Mouse (Mus musculus) myocyte (in vitro differentiated cells): ENCODE measurements around the gene Klhdc2. TPM values are rescaled to one million over a fixed set of nuclear protein-coding genes. Genes with fewer than 3 reads are reported as not detected.

Source experiments
- H3K27me3 ChIP-seq: one replicate; pipeline ENCODE4 v1.6.1; 2011; ENCODE audit not compliant: control insufficient read depth, insufficient read depth, insufficient read length
- H3K36me3 ChIP-seq: one replicate; pipeline ENCODE4 v1.6.1; 2011; ENCODE audit not compliant: control insufficient read depth, insufficient read depth
- H3K4me2 ChIP-seq: one replicate; pipeline ENCODE4 v1.6.1; 2011; ENCODE audit warnings: low read depth, control low read depth
- H3K4me3 ChIP-seq: one replicate; pipeline ENCODE4 v1.5.1; 2011; ENCODE audit warnings: mild to moderate bottlenecking, control low read depth, moderate library complexity
- H3K79me2 ChIP-seq: one replicate; pipeline ENCODE4 v1.6.1; 2011; ENCODE audit not compliant: control insufficient read depth, insufficient read depth
- H3ac ChIP-seq: one replicate; pipeline ENCODE4 v1.6.1; 2011; ENCODE audit not compliant: control insufficient read depth, insufficient read length
- CEBPB ChIP-seq: IDR thresholded peaks from 2 replicates; pipeline ENCODE4 v1.6.1; 2011; ENCODE audit warnings: mild to moderate bottlenecking, moderate library complexity; ENCODE audit not compliant: poor library complexity, insufficient read depth, severe bottlenecking
- E2F4 ChIP-seq: IDR thresholded peaks from one replicate; pipeline ENCODE4 v1.6.1; 2011; ENCODE audit warnings: mild to moderate bottlenecking, control low read depth, moderate library complexity; ENCODE audit not compliant: insufficient read depth
- MAX ChIP-seq: IDR thresholded peaks from one replicate; pipeline ENCODE4 v1.6.1; 2011; ENCODE audit warnings: low read depth, mild to moderate bottlenecking, control low read depth
- MYOD1 ChIP-seq, 3 experiments: IDR thresholded peaks; one replicate each; pipeline ENCODE4 v1.6.1; 2011; ENCODE audit warnings: control low read depth in 2 of 3, low read depth in 2 of 3, mild to moderate bottlenecking in 2 of 3, moderate library complexity in 1 of 3; ENCODE audit not compliant: insufficient read length in 2 of 3, control insufficient read depth in 1 of 3
- MYOG ChIP-seq, 3 experiments: IDR thresholded peaks; one replicate each; pipeline ENCODE4 v1.6.1; 2011; ENCODE audit warnings: control low read depth in 2 of 3, low read depth in 2 of 3, mild to moderate bottlenecking in 2 of 3; ENCODE audit not compliant: insufficient read length in 2 of 3, control insufficient read depth in 1 of 3, insufficient read depth in 1 of 3
- POLR2A ChIP-seq: IDR thresholded peaks from one replicate; pipeline ENCODE4 v1.6.1; 2011; ENCODE audit warnings: low read depth, mild to moderate bottlenecking, control low read depth, moderate library complexity; ENCODE audit not compliant: insufficient read length
- POLR2AphosphoS2 ChIP-seq: IDR thresholded peaks from one replicate; pipeline ENCODE4 v1.6.1; 2011; ENCODE audit warnings: low read depth, control low read depth; ENCODE audit not compliant: insufficient read length
- REST ChIP-seq: IDR thresholded peaks from one replicate; pipeline ENCODE4 v1.6.1; 2011; ENCODE audit warnings: mild to moderate bottlenecking, control low read depth, moderate library complexity; ENCODE audit not compliant: insufficient read depth, insufficient read length
- SRF ChIP-seq: IDR thresholded peaks from one replicate; pipeline ENCODE4 v1.6.1; 2011; ENCODE audit warnings: low read depth; ENCODE audit not compliant: control insufficient read depth, insufficient read length
- TCF12 ChIP-seq: IDR thresholded peaks from one replicate; pipeline ENCODE4 v1.6.1; 2011; ENCODE audit warnings: mild to moderate bottlenecking, control low read depth; ENCODE audit not compliant: poor library complexity, insufficient read depth, severe bottlenecking
- TCF3 ChIP-seq: IDR thresholded peaks from one replicate; pipeline ENCODE4 v1.6.1; 2011; ENCODE audit warnings: low read depth, control low read depth; ENCODE audit not compliant: insufficient read length
- USF1 ChIP-seq: IDR thresholded peaks from one replicate; pipeline ENCODE4 v1.6.1; 2011; ENCODE audit warnings: low read depth, mild to moderate bottlenecking, control low read depth, moderate library complexity
- polyA plus RNA-seq: library from polyadenylated mRNA; unstranded; fragments of >200 nt; fragmentation: generic; extraction: Trizol; gene quantifications from one replicate; pipeline ENCODE4 v1.2.1, GENCODE M21; 2012; ENCODE audit warnings: missing spikeins

Gene Klhdc2
- polyA plus RNA-seq, 1 experiment, result 59.9 TPM

DNA sequence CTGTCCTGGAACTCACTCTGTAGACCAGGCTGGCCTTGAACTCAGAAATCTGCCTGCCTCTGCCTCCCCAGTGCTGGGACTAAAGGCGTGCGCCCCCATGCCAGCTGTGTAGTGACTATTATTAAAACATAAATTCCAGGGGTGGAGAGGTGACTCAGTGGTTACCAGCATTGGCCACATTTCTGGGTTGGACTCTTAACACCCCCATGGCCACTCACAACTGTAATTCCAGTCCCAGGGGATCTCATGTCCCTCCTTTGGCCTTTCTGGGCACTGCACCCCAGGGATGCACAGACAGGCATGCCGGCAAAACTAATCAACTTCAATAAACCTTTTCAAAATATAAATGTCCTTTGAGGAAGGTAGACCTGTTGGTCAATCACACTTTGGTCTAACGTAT is 1.8 kb downstream of the Klhdc2 start:
- peak overlapping the region; percentile 27 for H3K4me2 ChIP-seq
- H3K4me3 ChIP-seq, result peak overlapping the region; percentile 85
- H3K79me2 ChIP-seq, result peaks cover 31% of the 10 kb centered on the region
- no peaks in the 10 kb centered on the region for H3K27me3 ChIP-seq
- peaks cover 12% of the 10 kb centered on the region for H3K36me3 ChIP-seq
- H3ac ChIP-seq, result no peak overlapping the region
- TF ChIP-seq USF1 (no peak), TCF12 (no peak), E2F4 (no peak), TCF3 (no peak), REST (no peak), SRF (no peak), MAX (no peak), POLR2AphosphoS2 (no peak), CEBPB (no peak), MYOD1 (IDR thresholded peaks at IDR 0.05; ENCODE audit: control insufficient read depth in 1 of 3, insufficient read length in 2 of 3, low read depth in 2 of 3) (no peak), POLR2A (no peak), MYOG (IDR thresholded peaks at IDR 0.05; ENCODE audit: control insufficient read depth in 1 of 3, insufficient read depth in 1 of 3, insufficient read length in 2 of 3, low read depth in 2 of 3) (no peak)

DNA sequence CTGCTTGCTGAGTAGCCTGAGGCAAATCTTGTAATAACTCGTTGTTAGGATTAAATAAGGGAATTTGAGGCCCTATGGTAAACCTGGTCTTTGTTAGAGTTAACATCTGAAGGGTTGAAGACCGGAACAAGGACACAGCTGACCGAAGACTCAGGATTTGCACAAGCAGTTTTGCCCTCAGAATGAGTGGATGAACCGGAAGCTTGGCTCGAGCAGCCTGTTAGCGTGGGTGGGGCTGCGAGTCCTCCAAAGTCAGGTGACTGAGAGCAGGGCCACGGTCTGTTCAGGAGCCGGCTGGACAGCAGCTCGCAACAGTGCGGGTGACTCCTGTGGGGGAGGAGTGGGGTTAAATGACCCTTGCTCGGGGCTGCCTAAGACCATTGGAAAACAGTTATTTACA is 2.8 kb downstream of the Klhdc2 start:
- H3K79me2 ChIP-seq, result peaks cover 31% of the 10 kb centered on the region
- H3K36me3 ChIP-seq, result peaks cover 14% of the 10 kb centered on the region
- H3K27me3 ChIP-seq, result no peaks in the 10 kb centered on the region
- H3K4me3 ChIP-seq, result no peak overlapping the region
- no peak overlapping the region for H3ac ChIP-seq
- no peak overlapping the region for H3K4me2 ChIP-seq
- TF ChIP-seq POLR2AphosphoS2, result no peak
- no peak for TF ChIP-seq CEBPB
- no peak for TF ChIP-seq SRF
- no peak for TF ChIP-seq MAX
- no peak for TF ChIP-seq E2F4
- no peak for TF ChIP-seq MYOD1 (IDR thresholded peaks at IDR 0.05; ENCODE audit: control insufficient read depth in 1 of 3, insufficient read length in 2 of 3, low read depth in 2 of 3)
- no peak for TF ChIP-seq POLR2A
- TF ChIP-seq REST, result no peak
- no peak for TF ChIP-seq MYOG (IDR thresholded peaks at IDR 0.05; ENCODE audit: control insufficient read depth in 1 of 3, insufficient read depth in 1 of 3, insufficient read length in 2 of 3, low read depth in 2 of 3)
- TF ChIP-seq TCF12, result no peak
- no peak for TF ChIP-seq USF1

DNA sequence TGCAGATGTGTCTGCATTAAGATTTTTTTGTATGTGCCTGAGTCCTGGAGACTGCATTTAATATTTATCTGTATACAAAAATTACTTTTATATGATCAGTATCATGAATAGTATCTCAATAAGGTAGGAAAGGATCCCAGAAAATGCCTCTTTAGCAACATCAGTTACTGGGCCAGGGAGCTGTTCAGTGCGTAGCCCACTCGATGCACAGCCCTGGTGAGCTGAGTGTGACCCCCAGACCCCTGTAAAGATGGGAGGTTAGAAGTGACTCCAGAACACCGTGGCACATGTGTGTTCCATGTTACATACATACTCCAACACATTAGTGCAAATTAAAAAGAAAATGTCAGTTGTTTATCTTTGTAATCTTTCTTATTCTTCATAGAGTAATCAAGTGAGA is 3.4 kb downstream of the Klhdc2 start:
- Histone ChIP-seq H3K79me2 (peaks cover 31% of the 10 kb centered on the region), H3K4me2 (no peak overlapping the region), H3K36me3 (peaks cover 18% of the 10 kb centered on the region), H3K27me3 (no peaks in the 10 kb centered on the region), H3ac (no peak overlapping the region), H3K4me3 (no peak overlapping the region)
- TF ChIP-seq REST (no peak), TCF12 (no peak), E2F4 (no peak), MYOD1 (IDR thresholded peaks at IDR 0.05; ENCODE audit: control insufficient read depth in 1 of 3, insufficient read length in 2 of 3, low read depth in 2 of 3) (no peak), USF1 (no peak), TCF3 (no peak), POLR2A (no peak), MYOG (IDR thresholded peaks at IDR 0.05; ENCODE audit: control insufficient read depth in 1 of 3, insufficient read depth in 1 of 3, insufficient read length in 2 of 3, low read depth in 2 of 3) (no peak), POLR2AphosphoS2 (no peak), CEBPB (no peak), MAX (no peak), SRF (no peak)

DNA sequence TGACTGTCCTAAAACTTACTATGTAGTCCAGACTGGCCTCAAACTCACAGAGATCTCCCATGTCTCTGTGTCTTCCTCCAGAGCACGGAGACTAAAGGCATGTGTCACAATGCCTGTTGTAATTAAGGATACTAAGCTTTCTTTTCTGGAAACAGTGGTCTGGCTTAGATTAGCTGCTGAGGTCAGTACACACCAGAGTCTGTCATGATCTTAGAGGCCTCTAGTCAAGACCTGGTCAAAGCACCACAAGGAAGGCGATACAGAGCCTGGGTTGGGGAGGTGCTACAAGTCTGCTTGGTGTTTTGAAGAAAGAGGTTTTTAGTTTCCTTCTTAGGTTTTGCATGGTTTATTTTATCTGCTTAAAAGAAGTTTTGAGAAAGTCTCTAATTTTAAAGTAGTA is 3.9 kb downstream of the Klhdc2 start:
- H3K36me3 ChIP-seq, result peaks cover 22% of the 10 kb centered on the region

More for the DNA sequence above, 3.9 kb downstream of the Klhdc2 start:
- H3K79me2 ChIP-seq, result peaks cover 31% of the 10 kb centered on the region
- TF ChIP-seq TCF3 (no peak), E2F4 (no peak), CEBPB (no peak), TCF12 (no peak), USF1 (no peak), MYOD1 (IDR thresholded peaks at IDR 0.05; ENCODE audit: control insufficient read depth in 1 of 3, insufficient read length in 2 of 3, low read depth in 2 of 3) (no peak), SRF (no peak), POLR2AphosphoS2 (no peak), MYOG (IDR thresholded peaks at IDR 0.05; ENCODE audit: control insufficient read depth in 1 of 3, insufficient read depth in 1 of 3, insufficient read length in 2 of 3, low read depth in 2 of 3) (no peak), POLR2A (no peak), REST (no peak), MAX (no peak)
- no peak overlapping the region for H3K4me3 ChIP-seq
- no peak overlapping the region for H3K4me2 ChIP-seq
- H3ac ChIP-seq, result no peak overlapping the region
- no peaks in the 10 kb centered on the region for H3K27me3 ChIP-seq
